Mouse (Mus musculus) thymus, adult 2 months (tissue): ENCODE results near the gene Sphkap. TPM values are rescaled to one million over a fixed set of nuclear protein-coding genes. Genes with fewer than 3 reads are reported as not detected.

Experiments
- DNase-seq: peaks from one replicate; pipeline ENCODE4 v3.0.0; 2021
- H3K27ac ChIP-seq: fragments of 200-500 bp; 2 replicates; pipeline ENCODE4 v1.5.1; 2012; ENCODE audit warnings: low read length, control low read depth; ENCODE audit not compliant: control insufficient read depth, insufficient read depth
- H3K27me3 ChIP-seq: fragments of 200-500 bp; 2 replicates; pipeline ENCODE4 v1.6.1; 2012; ENCODE audit warnings: mild to moderate bottlenecking, low read length, moderate library complexity, mixed read lengths; ENCODE audit not compliant: control insufficient read depth, insufficient read depth
- H3K36me3 ChIP-seq: fragments of 200-500 bp; 2 replicates; pipeline ENCODE4 v1.6.1; 2012; ENCODE audit warnings: mild to moderate bottlenecking, low read length, moderate library complexity; ENCODE audit not compliant: control insufficient read depth, insufficient read depth
- H3K4me1 ChIP-seq: fragments of 200-500 bp; replicated peaks from 2 replicates; pipeline ENCODE4 v1.6.1; 2012; ENCODE audit warnings: low read length; ENCODE audit not compliant: control insufficient read depth, insufficient read depth
- H3K4me3 ChIP-seq: fragments of 200-500 bp; 2 replicates; pipeline ENCODE4 v1.5.1; 2012; ENCODE audit warnings: mild to moderate bottlenecking, low read length, control low read depth, moderate library complexity; ENCODE audit not compliant: control insufficient read depth, insufficient read depth
- CTCF ChIP-seq: fragments of 200-500 bp; IDR thresholded peaks from 2 replicates; pipeline ENCODE4 v1.5.1; 2012; ENCODE audit warnings: mild to moderate bottlenecking, control low read depth, low read length, moderate library complexity, borderline replicate concordance; ENCODE audit not compliant: control insufficient read depth, poor library complexity, insufficient read depth; ENCODE audit errors: extremely low read depth
- POLR2A ChIP-seq: fragments of 200-500 bp; IDR thresholded peaks from 2 replicates; pipeline ENCODE4 v1.6.1; 2012; ENCODE audit warnings: mild to moderate bottlenecking, low read length, control low read depth, moderate library complexity; ENCODE audit not compliant: control insufficient read depth, poor library complexity, insufficient read depth; ENCODE audit errors: extremely low read depth
- WGBS: fragments of 180-500 bp; shearing (Covaris S2); methylation state at CpG from one replicate; pipeline ENCODE4 v1.1.7; 2018; 5-methylcytosine and 5-hydroxymethylcytosine counted together
- polyA plus RNA-seq: library from polyadenylated mRNA; depleted of rRNA; stranded (reverse); fragments of >200 nt; gene quantifications from 2 replicates; pipeline ENCODE4 v1.2.3, GENCODE M21; 2012

Sphkap gene
- polyA plus RNA-seq, 1 experiment: 0.13 TPM

GRCm38 (mm10) chr1:83311607-83312295 lies 96.2 kb downstream of the Sphkap start:
- Histone ChIP-seq H3K27me3 (no peaks in the 10 kb centered on the region), H3K4me1 (no peaks in the 10 kb centered on the region), H3K36me3 (no peaks in the 10 kb centered on the region), H3K27ac (no peak overlapping the region), H3K4me3 (no peak overlapping the region)
- WGBS: 91% methylated on average over 6 of the region's 6 CpGs
- TF ChIP-seq POLR2A: no peak
- TF ChIP-seq CTCF: no peak
- DNase-seq: no peak

DNA sequence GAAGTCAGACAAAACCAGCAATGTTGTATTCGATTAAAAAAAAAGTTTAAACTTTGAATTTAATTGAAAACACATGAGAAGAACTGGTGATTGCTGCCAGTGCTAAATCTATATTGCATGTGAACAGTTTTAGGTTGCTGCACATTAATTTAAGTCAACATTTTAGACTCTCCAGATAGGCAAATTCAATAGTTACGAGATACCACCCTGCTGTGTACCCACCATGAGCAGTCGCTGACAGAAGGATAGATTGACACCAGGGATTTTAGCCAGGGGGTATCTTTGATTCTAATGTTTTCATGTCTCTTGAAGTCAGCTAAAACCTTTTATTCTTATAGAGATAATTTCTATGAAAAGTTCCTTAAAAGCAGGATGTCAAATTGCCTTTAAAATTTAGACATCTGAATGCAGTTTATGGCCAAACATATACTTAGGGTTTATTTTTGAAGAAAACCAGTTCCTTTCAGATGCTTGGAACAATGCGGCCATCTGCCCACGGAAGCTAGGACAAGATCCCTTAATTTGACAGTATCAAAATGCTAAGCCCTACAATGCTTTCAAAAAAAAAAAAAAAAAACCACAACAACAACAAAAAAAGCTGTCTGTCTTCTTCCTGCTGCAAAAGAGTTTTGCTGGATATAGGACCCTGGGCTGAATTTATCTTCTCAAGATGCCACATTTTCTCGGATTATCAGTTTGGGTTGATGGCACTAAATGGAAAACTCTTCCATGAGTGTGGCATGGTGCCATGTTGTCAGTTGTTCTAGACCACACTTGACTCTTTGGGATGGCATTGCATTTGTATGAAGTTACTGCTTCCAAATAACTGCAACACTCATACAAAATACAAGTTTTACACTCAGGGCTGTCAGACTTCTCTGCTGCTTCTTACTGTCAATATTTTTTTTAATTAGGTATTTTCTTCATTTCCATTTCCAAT lies 110.6 kb downstream of the Sphkap start:
- 90% methylated on average over 6 of the region's 6 CpGs for WGBS
- H3K4me3 ChIP-seq: no peak overlapping the region
- no peaks in the 10 kb centered on the region for H3K36me3 ChIP-seq
- H3K27ac ChIP-seq: no peak overlapping the region
- TF ChIP-seq CTCF: no peak
- no peak for TF ChIP-seq POLR2A
- H3K27me3 ChIP-seq: no peaks in the 10 kb centered on the region
- no peak for DNase-seq
- H3K4me1 ChIP-seq: no peaks in the 10 kb centered on the region

DNA sequence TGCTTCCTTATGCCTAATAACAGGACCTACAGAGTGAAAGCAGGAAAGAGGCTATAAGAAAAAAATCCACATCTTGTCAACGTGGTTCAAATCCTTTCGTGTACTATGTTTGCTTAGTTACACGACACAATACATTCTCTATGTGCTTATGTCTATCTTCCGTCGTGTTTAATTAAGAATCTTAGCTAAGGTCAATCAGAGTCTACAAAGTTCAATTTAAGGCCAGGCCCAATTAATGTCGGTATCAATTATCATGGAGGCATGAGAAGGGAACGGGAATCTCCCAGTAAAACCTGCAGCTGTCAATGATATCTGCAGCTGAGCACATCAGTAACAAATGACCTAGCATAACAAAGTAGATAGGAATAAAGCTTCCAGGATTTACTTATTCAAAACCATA lies 122.1 kb downstream of the Sphkap start:
- Histone ChIP-seq H3K27ac (no peak overlapping the region), H3K27me3 (no peaks in the 10 kb centered on the region), H3K4me1 (no peaks in the 10 kb centered on the region), H3K4me3 (no peak overlapping the region), H3K36me3 (no peaks in the 10 kb centered on the region)
- TF ChIP-seq POLR2A: no peak
- TF ChIP-seq CTCF: no peak
- no peak for DNase-seq
- WGBS: 91% methylated on average over 7 of the region's 7 CpGs

- no peak for TF ChIP-seq CTCF
- TF ChIP-seq POLR2A: no peak
- WGBS: 91% methylated on average over 11 of the region's 11 CpGs
Measured at GRCm38 (mm10) chr1:83277044-83277443, 131.0 kb downstream of the Sphkap start.

GRCm38 (mm10) chr1:83276637-83277036 lies 131.4 kb downstream of the Sphkap start:
- H3K27ac ChIP-seq: no peak overlapping the region
- H3K4me3 ChIP-seq: no peak overlapping the region
- WGBS: 93% methylated on average over 9 of the region's 9 CpGs
- no peaks in the 10 kb centered on the region for H3K4me1 ChIP-seq
- TF ChIP-seq POLR2A: no peak
- TF ChIP-seq CTCF: no peak
- no peaks in the 10 kb centered on the region for H3K36me3 ChIP-seq
- no peak for DNase-seq
- H3K27me3 ChIP-seq: no peaks in the 10 kb centered on the region

More at GRCm38 (mm10) chr1:83277044-83277443, 131.0 kb downstream of the Sphkap start:
- Histone ChIP-seq H3K4me1 (no peaks in the 10 kb centered on the region), H3K27me3 (no peaks in the 10 kb centered on the region), H3K27ac (no peak overlapping the region), H3K36me3 (no peaks in the 10 kb centered on the region), H3K4me3 (no peak overlapping the region)
- no peak for DNase-seq

DNA sequence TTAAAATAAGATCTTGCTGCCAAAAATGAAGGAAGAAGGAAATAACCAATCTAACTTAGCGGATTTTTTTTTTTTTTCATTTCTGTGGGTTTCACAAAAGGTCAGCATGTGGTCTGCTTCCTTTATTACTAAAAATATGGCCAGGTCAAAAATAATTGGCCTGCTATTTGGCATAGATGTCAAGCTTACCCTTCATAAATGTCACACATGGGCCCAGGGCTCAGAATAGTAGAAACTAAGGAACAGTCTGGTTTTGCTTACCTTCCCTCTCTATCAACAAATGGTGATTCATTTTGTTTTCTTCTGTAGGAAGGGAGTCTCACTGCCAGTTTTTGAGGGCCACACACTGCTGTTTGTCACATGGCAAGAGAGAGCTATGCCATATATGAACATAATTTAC lies 156.3 kb downstream of the Sphkap start:
- no peak for DNase-seq
- no peaks in the 10 kb centered on the region for H3K36me3 ChIP-seq
- H3K4me1 ChIP-seq: no peaks in the 10 kb centered on the region
- H3K4me3 ChIP-seq: no peak overlapping the region
- no peaks in the 10 kb centered on the region for H3K27me3 ChIP-seq
- TF ChIP-seq POLR2A (no peak), CTCF (no peak)
- 63% methylated on average over 1 of the region's 1 CpGs for WGBS
- H3K27ac ChIP-seq: no peak overlapping the region
